Mouse (Mus musculus) cerebellum, postnatal 14 days (tissue): ENCODE data around the gene Gm21863.
"Not testable (repeated sequence)": the region's sequence is repeated elsewhere in the genome, so short reads cannot be mapped to it uniquely, and the experiment has no call there.

ENCODE experiments used
- DNase-seq, 2 experiments: peaks; one replicate each; pipeline ENCODE4 v3.0.0; 2021; ENCODE audit warnings: mixed read lengths in 2 of 2

Gene Gm21863

DNA sequence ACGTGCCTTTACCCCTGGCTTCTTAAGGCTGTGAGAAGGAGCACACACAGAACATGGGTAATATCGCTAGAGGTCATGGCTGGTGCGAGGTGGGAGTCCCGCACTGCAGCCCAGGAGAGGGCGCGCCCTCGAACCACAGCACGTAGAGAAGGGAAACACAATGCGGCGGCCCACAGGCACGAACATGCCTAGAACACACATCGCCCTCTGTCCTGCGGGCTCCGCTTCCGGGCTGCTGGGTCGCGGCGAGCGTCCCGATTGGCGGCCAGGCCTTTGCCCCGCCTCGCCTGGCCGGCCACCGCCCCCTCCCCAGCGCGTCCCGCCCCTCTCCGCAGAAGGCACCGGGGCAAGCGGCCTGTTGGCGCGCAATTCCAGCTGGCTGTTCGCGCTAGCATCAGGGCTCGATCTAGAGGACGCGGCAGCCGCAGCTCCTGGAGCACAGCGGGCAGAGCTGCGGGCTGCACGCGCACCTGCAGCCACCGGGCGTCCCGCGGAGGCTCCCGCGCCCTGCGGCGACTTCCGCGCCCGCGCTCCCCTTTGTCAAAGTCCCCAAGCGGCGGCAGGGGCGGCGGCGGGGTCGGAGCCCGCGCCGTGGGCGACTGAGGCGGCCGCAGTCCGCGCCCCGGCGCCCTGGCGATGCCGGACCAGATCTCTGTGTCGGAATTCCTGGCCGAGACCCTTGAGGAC lies at the start of gene Gm21863:
Gene Gm21863 (plus strand): TSS at position 637 of the 687 bp plus-strand sequence.
- not testable (repeated sequence) for DNase-seq

DNA sequence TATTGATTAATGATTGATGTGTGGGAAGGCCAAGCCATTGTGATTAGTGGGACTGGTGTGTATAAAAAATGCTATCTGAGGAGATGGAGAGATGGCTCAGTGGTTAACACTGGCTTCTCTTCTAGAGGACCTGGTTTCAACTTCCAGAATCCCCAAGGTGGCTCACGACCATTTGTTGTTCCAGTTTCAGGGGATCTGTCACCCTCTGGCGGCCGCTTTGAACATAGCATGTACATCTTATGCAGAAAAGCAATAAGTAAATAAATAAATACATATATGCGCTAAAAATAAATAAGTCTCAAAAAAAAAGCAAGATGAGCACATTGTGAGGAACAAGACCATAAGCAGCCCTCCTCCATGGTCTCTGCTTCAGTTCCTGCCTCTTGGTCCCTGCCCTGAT lies 26.3 kb upstream of the Gm21863 start:
- DNase-seq = not testable (repeated sequence)
